Mouse (Mus musculus) kidney, adult 2 months (tissue): ENCODE measurements around the gene Kcnmb4. TPM values are rescaled to one million over a fixed set of nuclear protein-coding genes. Genes with fewer than 3 reads are reported as not detected.
A peak's percentile ranks its signal among the peaks of the same experiment; 100 is the strongest.

Experiments used
- DNase-seq: peaks from one replicate; pipeline ENCODE4 v3.0.0; 2021
- H3K27ac ChIP-seq: fragments of 200-500 bp; 2 replicates; pipeline ENCODE4 v1.5.1; 2012; ENCODE audit warnings: low read depth, low read length, control low read depth, inconsistent platforms; ENCODE audit not compliant: insufficient read depth
- H3K27me3 ChIP-seq: fragments of 200-500 bp; replicated peaks from 2 replicates; pipeline ENCODE4 v1.6.1; 2012; ENCODE audit warnings: mild to moderate bottlenecking, moderate library complexity, low read length, inconsistent platforms; ENCODE audit not compliant: control insufficient read depth, insufficient read depth
- H3K36me3 ChIP-seq: fragments of 200-500 bp; 2 replicates; pipeline ENCODE4 v1.6.1; 2012; ENCODE audit warnings: mild to moderate bottlenecking, moderate library complexity, low read length, inconsistent platforms; ENCODE audit not compliant: control insufficient read depth, insufficient read depth
- H3K4me1 ChIP-seq: fragments of 200-500 bp; 2 replicates; pipeline ENCODE4 v1.6.1; 2011; ENCODE audit warnings: low read length; ENCODE audit not compliant: control insufficient read depth, insufficient read depth
- H3K4me3 ChIP-seq: fragments of 200-500 bp; 2 replicates; pipeline ENCODE4 v1.5.1; 2011; ENCODE audit warnings: mild to moderate bottlenecking, low read depth, low read length, control low read depth; ENCODE audit not compliant: insufficient read depth
- CTCF ChIP-seq: fragments of 200-500 bp; conservative IDR thresholded peaks from 2 replicates; pipeline ENCODE4 v1.5.1; 2011; ENCODE audit warnings: low read depth, mild to moderate bottlenecking, control low read depth, low read length, moderate library complexity, mixed read lengths; ENCODE audit not compliant: insufficient read depth, insufficient read length
- POLR2A ChIP-seq: fragments of 200-500 bp; IDR thresholded peaks from one replicate; pipeline ENCODE4 v1.6.1; 2011; ENCODE audit warnings: low read depth, low read length, control low read depth
- WGBS: fragments of 180-500 bp; shearing (Covaris S2); methylation state at CpG from one replicate; pipeline ENCODE4 v1.1.7; 2018; 5-methylcytosine and 5-hydroxymethylcytosine counted together
- polyA plus RNA-seq: library from polyadenylated mRNA; depleted of rRNA; stranded (reverse); fragments of >200 nt; gene quantifications from 2 replicates; pipeline ENCODE4 v1.2.3, GENCODE M21; 2012; rRNA removed

Gene Kcnmb4
- polyA plus RNA-seq, 1 experiment, result 1.5 TPM

GRCm38 (mm10) chr10:116388840-116389239 lies 84.8 kb downstream of the Kcnmb4 start:
- WGBS, result 59% methylated on average over 6 of the region's 6 CpGs
- no peak overlapping the region for H3K27ac ChIP-seq
- no peak overlapping the region for H3K4me3 ChIP-seq
- TF ChIP-seq POLR2A, result no peak
- TF ChIP-seq CTCF, result no peak
- no peaks in the 10 kb centered on the region for H3K27me3 ChIP-seq
- H3K36me3 ChIP-seq, result no peaks in the 10 kb centered on the region
- H3K4me1 ChIP-seq, result no peaks in the 10 kb centered on the region
- DNase-seq, result no peak

- Histone ChIP-seq H3K27ac (no peak overlapping the region), H3K4me3 (no peak overlapping the region), H3K27me3 (no peaks in the 10 kb centered on the region), H3K36me3 (no peaks in the 10 kb centered on the region), H3K4me1 (no peaks in the 10 kb centered on the region)
- WGBS, result 22% methylated on average over 7 of the region's 7 CpGs
- TF ChIP-seq CTCF (no peak), POLR2A (no peak)
- peak; percentile 46 for DNase-seq
These were observed 87.2 kb downstream of the Kcnmb4 start for GRCm38 (mm10) chr10:116386391-116386885.

DNA sequence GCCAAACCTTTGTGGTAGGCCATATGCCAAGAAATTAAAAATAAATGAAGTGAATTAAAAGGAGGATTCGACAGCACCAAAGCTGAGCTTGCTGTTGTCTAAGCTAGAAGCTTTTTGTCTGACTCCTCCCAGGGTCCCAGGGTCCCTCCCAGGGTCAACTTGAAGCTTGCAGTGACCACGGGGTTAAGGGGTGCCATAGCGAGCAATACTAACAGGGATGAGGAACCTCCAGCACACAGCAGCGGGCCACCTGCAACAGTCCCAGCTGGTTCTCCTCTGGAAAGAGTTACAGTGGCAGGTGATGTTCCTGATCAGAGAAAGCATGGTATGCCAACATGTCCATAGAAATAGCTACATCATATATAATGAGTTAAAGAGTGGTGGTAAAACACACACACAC lies 89.3 kb downstream of the Kcnmb4 start:
- WGBS, result 76% methylated on average over 4 of the region's 4 CpGs

DNA sequence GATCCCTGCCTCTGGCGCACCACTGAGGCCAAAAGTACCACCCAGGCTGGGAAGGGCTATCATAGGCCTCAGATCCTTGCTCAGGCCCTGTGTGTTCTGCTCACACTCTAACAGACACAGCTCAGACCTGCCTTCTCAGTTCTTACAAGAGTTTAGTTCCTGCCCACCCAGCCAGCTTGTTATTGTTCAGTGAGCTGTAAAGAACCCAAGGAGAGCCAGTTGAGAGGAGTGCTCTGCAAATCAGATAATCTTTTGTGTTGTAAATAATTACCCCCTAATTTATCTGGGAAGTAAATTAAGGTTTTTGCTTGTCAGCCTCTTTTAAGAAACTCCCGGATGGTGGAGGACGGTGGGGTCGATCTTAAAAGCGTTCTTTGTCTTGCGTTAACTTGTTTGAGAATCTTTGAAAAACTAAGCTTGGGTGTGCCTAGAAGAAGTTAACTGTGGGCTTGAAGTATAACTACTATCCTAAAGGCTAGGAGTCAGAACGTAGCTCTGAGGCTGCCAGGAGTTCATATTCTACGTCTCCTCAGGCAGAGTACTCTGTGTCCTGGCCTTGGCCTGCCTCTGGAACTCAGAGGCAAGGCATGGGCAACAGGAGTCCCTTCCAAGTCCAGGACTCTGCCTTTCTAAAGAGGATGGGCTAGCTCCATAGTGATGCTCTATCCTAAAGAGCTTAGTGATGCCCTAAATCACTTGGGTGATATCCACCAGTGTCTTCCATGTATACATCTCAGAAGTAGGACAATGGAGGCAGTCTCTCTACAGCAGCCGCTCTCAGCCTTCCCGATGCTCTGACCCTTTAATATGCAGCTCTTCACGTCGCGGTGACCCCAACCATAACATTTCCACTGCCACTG lies 90.6 kb downstream of the Kcnmb4 start:
- H3K4me1 ChIP-seq, result no peaks in the 10 kb centered on the region
- DNase-seq, result peak; percentile 54
- no peaks in the 10 kb centered on the region for H3K36me3 ChIP-seq
- H3K27me3 ChIP-seq, result no peaks in the 10 kb centered on the region
- H3K4me3 ChIP-seq, result no peak overlapping the region
- no peak overlapping the region for H3K27ac ChIP-seq
- WGBS, result 60% methylated on average over 13 of the region's 13 CpGs
- no peak for TF ChIP-seq POLR2A
- TF ChIP-seq CTCF, result no peak

More for the DNA sequence above, 89.3 kb downstream of the Kcnmb4 start:
- DNase-seq, result no peak
- no peaks in the 10 kb centered on the region for H3K36me3 ChIP-seq
- no peak overlapping the region for H3K4me3 ChIP-seq
- H3K27me3 ChIP-seq, result no peaks in the 10 kb centered on the region
- H3K27ac ChIP-seq, result no peak overlapping the region
- no peak for TF ChIP-seq POLR2A
- TF ChIP-seq CTCF, result no peak
- no peaks in the 10 kb centered on the region for H3K4me1 ChIP-seq

GRCm38 (mm10) chr10:116376853-116377252 lies 96.8 kb downstream of the Kcnmb4 start:
- no peaks in the 10 kb centered on the region for H3K4me1 ChIP-seq
- TF ChIP-seq POLR2A (no peak), CTCF (no peak)
- H3K27me3 ChIP-seq, result no peaks in the 10 kb centered on the region
- no peak overlapping the region for H3K4me3 ChIP-seq
- 57% methylated on average over 4 of the region's 4 CpGs for WGBS
- no peak for DNase-seq
- H3K27ac ChIP-seq, result no peak overlapping the region
- no peaks in the 10 kb centered on the region for H3K36me3 ChIP-seq

GRCm38 (mm10) chr10:116374111-116374510 lies 99.6 kb downstream of the Kcnmb4 start:
- Histone ChIP-seq H3K36me3 (no peaks in the 10 kb centered on the region), H3K4me1 (no peaks in the 10 kb centered on the region), H3K4me3 (no peak overlapping the region), H3K27me3 (no peaks in the 10 kb centered on the region), H3K27ac (no peak overlapping the region)
- DNase-seq, result no peak
- TF ChIP-seq CTCF (no peak), POLR2A (no peak)
- WGBS, result 94% methylated on average over 6 of the region's 6 CpGs

- Histone ChIP-seq H3K4me1 (no peaks in the 10 kb centered on the region), H3K27ac (no peak overlapping the region), H3K4me3 (no peak overlapping the region), H3K27me3 (no peaks in the 10 kb centered on the region), H3K36me3 (no peaks in the 10 kb centered on the region)
- 62% methylated on average over 6 of the region's 6 CpGs for WGBS
- DNase-seq, result no peak
- TF ChIP-seq POLR2A (no peak), CTCF (no peak)
These were observed 102.5 kb downstream of the Kcnmb4 start for GRCm38 (mm10) chr10:116370991-116371725.

Other genes with a start within 250 kb of the Kcnmb4 start
- gene Ptprb, start 198.4 kb downstream of the Kcnmb4 start, polyA plus RNA-seq, result 11.2 and 12.5 TPM in 2 replicates
- gene Cnot2, start 107.6 kb upstream of the Kcnmb4 start, polyA plus RNA-seq, result 29.6 and 32.5 TPM in 2 replicates